Mouse (Mus musculus) CD8-positive naive resting alpha-beta T cell, adult 2 months (primary cell): Measurements from ENCODE around the gene Oxnad1.

ENCODE experiments used
- DNase-seq, 2 experiments: peaks; one replicate each; pipeline ENCODE4 v3.0.0; 2022; ENCODE audit warnings: low read depth in 2 of 2, low spot score in 2 of 2

Oxnad1 gene

GRCm38 (mm10) chr14:32084761-32085485, at the start of gene Oxnad1:
TSS of gene Oxnad1 (plus strand) at chr14:32085374.
- peak in 1 of 2 experiments; percentile 81 for DNase-seq

GRCm38 (mm10) chr14:32036482-32036881, 48.7 kb upstream of the Oxnad1 start:
- no peak for DNase-seq

GRCm38 (mm10) chr14:32037661-32038252, 47.4 kb upstream of the Oxnad1 start:
- no peak for DNase-seq

GRCm38 (mm10) chr14:32042108-32042507, 43.1 kb upstream of the Oxnad1 start:
- no peak for DNase-seq

- no peak for DNase-seq
Measured at GRCm38 (mm10) chr14:32046357-32046756, 38.8 kb upstream of the Oxnad1 start.

GRCm38 (mm10) chr14:32050171-32050570, 35.0 kb upstream of the Oxnad1 start:
- no peak for DNase-seq

- no peak for DNase-seq
Measured at GRCm38 (mm10) chr14:32053895-32054294, 31.3 kb upstream of the Oxnad1 start.

- DNase-seq, result no peak
Measured at GRCm38 (mm10) chr14:32054788-32055187, 30.4 kb upstream of the Oxnad1 start.

GRCm38 (mm10) chr14:32055781-32056180, 29.4 kb upstream of the Oxnad1 start:
- no peak for DNase-seq

GRCm38 (mm10) chr14:32056675-32057074, 28.5 kb upstream of the Oxnad1 start:
- no peak for DNase-seq

GRCm38 (mm10) chr14:32057664-32058063, 27.5 kb upstream of the Oxnad1 start:
- DNase-seq, result no peak

- DNase-seq, result no peak
Measured at GRCm38 (mm10) chr14:32061398-32061797, 23.8 kb upstream of the Oxnad1 start.

- DNase-seq, result no peak
Measured at GRCm38 (mm10) chr14:32072807-32073206, 12.4 kb upstream of the Oxnad1 start.

- DNase-seq, result no peak
Measured at GRCm38 (mm10) chr14:32073211-32073685, 11.9 kb upstream of the Oxnad1 start.

- DNase-seq, result no peak
Measured at GRCm38 (mm10) chr14:32073901-32074300, 11.3 kb upstream of the Oxnad1 start.

- DNase-seq, result peak; percentile 18 to 27
Measured at GRCm38 (mm10) chr14:32076896-32077575, 8.1 kb upstream of the Oxnad1 start.

- DNase-seq, result no peak
Measured at GRCm38 (mm10) chr14:32081026-32081425, 4.1 kb upstream of the Oxnad1 start.

GRCm38 (mm10) chr14:32082891-32083290, 2.3 kb upstream of the Oxnad1 start:
- no peak for DNase-seq

GRCm38 (mm10) chr14:32083466-32083865, 1.7 kb upstream of the Oxnad1 start:
- no peak for DNase-seq

GRCm38 (mm10) chr14:32085486-32086201, 470 bp downstream of the Oxnad1 start, which contains the start of gene Dph3:
TSS of gene Dph3 (minus strand) at chr14:32085729.
- peak; percentile 94 to 95 for DNase-seq

- DNase-seq, result no peak
Measured at GRCm38 (mm10) chr14:32086226-32086625, 1.1 kb downstream of the Oxnad1 start.
